Mouse (Mus musculus) small intestine, adult 2 months (tissue): ENCODE data around the gene Cysltr1. TPM values are rescaled to one million over a fixed set of nuclear protein-coding genes. Genes with fewer than 3 reads are reported as not detected.

ENCODE experiments used
- H3K27ac ChIP-seq: fragments of 200-500 bp; 2 replicates; pipeline ENCODE4 v1.5.1; 2012; ENCODE audit warnings: low read depth, low read length, control low read depth, inconsistent platforms; ENCODE audit not compliant: insufficient read depth
- H3K27me3 ChIP-seq: fragments of 200-500 bp; 2 replicates; pipeline ENCODE4 v1.6.1; 2012; ENCODE audit warnings: mild to moderate bottlenecking, moderate library complexity, low read length, inconsistent platforms; ENCODE audit not compliant: control insufficient read depth, insufficient read depth
- H3K36me3 ChIP-seq: fragments of 200-500 bp; 2 replicates; pipeline ENCODE4 v1.6.1; 2012; ENCODE audit warnings: mild to moderate bottlenecking, low read length, control low read depth, inconsistent platforms; ENCODE audit not compliant: control insufficient read depth, insufficient read depth
- H3K4me1 ChIP-seq: fragments of 200-500 bp; 2 replicates; pipeline ENCODE4 v1.6.1; 2012; ENCODE audit warnings: low read length, inconsistent platforms, mixed read lengths; ENCODE audit not compliant: control insufficient read depth, insufficient read depth, insufficient read length
- H3K4me3 ChIP-seq: fragments of 200-500 bp; 2 replicates; pipeline ENCODE4 v1.5.1; 2012; ENCODE audit warnings: low read depth, mild to moderate bottlenecking, control low read depth, inconsistent platforms, low read length, moderate library complexity
- CTCF ChIP-seq: fragments of 200-500 bp; IDR thresholded peaks from 2 replicates; pipeline ENCODE4 v1.5.1; 2012; ENCODE audit warnings: low read depth, mild to moderate bottlenecking, control low read depth, inconsistent platforms, low read length, moderate library complexity, mixed read lengths; ENCODE audit not compliant: insufficient replicate concordance, insufficient read length; ENCODE audit errors: extremely low read depth
- POLR2A ChIP-seq: fragments of 200-500 bp; IDR thresholded peaks from 2 replicates; pipeline ENCODE4 v1.6.1; 2012; ENCODE audit warnings: low read depth, mild to moderate bottlenecking, control low read depth, inconsistent platforms, low read length, moderate library complexity
- WGBS: fragments of 180-500 bp; shearing (Covaris S2); methylation state at CpG from one replicate; pipeline ENCODE4 v1.1.7; 2018; 5-methylcytosine and 5-hydroxymethylcytosine counted together
- polyA plus RNA-seq: library from polyadenylated mRNA; depleted of rRNA; stranded (reverse); fragments of >200 nt; gene quantifications from 2 replicates; pipeline ENCODE4 v1.2.3, GENCODE M21; 2012; rRNA removed

The Cysltr1 gene
- polyA plus RNA-seq = 0.18 and 0.49 TPM in 2 replicates

DNA sequence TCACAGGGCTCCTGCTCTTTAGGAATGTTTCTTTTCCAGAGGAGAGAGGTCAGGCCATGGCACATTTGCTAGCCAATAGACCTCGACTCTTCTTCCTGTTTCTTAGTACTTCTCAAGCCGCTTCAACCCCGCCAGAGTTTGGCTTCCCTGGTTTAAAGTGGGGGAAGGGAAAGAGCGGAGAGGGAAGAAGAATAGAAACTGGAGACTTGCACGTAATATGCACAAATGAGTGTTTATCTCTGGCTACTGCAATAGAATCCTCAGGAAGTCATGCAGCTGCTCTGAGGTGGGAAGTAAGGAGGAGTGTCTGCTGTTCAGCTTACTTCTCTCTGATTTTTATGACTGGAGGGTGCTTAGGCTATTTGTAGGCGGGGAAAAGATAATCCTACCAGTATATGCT lies at the start of gene Cysltr1:
Gene Cysltr1 (minus strand): TSS at position 294 of the 400 bp plus-strand sequence.
- WGBS = 8% methylated on average over 6 of the region's 6 CpGs
- Histone ChIP-seq H3K36me3 (no peaks in the 10 kb centered on the region), H3K4me1 (no peaks in the 10 kb centered on the region), H3K27ac (peak within 1 kb of the TSS; percentile 42; the same call in 1 of the 2 replicates), H3K27me3 (no peaks in the 10 kb centered on the region), H3K4me3 (peak within 1 kb of the TSS; percentile 57)
- no peak for TF ChIP-seq POLR2A

DNA sequence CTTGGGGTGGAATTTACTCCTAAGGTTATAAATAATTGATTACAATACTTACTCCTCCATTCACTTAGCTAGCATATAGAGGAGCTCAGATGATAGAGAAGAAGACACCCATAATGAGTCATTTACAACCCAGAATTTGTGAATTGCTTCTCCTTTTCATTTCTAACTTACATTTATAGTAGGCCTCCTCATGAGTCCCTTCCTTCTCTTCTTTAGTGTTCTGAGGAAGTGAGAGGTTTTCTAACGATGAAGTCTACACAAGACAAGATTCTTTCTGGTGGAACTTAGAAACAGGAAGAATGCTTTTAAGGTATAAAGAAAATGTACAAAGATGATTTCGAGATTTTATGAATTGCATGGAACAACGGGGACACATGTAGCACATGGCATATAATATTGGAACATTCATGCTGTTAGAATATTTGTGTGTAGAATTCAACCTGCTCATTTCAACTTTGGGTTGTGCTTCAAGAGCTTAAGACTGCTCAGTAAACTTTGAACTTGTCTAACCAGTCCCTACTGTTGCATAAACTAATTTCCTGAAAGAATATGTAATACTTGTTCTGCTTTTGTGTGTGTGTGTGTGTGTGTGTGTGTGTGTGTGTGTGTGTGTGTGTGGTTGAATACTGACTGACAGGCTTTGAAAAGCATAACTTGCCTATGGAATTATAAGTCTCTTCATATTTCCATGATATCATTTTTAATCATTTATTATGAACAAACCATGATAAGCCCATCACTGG lies 31.5 kb upstream of the Cysltr1 start:
- Histone ChIP-seq H3K27ac (no peak overlapping the region), H3K36me3 (no peaks in the 10 kb centered on the region), H3K4me1 (no peaks in the 10 kb centered on the region), H3K4me3 (no peak overlapping the region), H3K27me3 (no peaks in the 10 kb centered on the region)
- no peak for TF ChIP-seq POLR2A
- no peak for TF ChIP-seq CTCF
- 71% methylated on average over 3 of the region's 3 CpGs for WGBS

DNA sequence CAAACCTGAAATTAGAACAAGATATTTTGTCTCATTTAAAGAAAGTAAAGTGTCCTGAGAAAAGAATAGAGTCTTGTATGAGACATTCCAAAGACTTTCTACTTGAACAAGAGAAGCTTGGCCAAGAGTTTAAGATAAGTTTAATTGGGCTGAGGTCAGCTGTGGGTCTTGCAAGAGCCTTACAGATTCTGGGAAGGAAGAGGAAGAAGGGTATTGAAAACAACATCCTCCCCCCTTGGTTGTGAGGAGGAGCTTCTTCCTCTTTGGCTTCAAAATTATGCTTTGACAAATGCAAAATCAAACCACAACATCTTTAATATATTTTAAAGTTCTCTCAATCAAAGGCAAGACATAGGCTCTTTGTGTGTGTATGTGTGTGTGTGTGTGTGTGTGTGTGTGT lies 30.1 kb upstream of the Cysltr1 start:
- H3K4me3 ChIP-seq = no peak overlapping the region
- H3K4me1 ChIP-seq = no peaks in the 10 kb centered on the region
- no peak overlapping the region for H3K27ac ChIP-seq
- H3K36me3 ChIP-seq = no peaks in the 10 kb centered on the region
- H3K27me3 ChIP-seq = no peaks in the 10 kb centered on the region
- TF ChIP-seq POLR2A (no peak), CTCF (no peak)

DNA sequence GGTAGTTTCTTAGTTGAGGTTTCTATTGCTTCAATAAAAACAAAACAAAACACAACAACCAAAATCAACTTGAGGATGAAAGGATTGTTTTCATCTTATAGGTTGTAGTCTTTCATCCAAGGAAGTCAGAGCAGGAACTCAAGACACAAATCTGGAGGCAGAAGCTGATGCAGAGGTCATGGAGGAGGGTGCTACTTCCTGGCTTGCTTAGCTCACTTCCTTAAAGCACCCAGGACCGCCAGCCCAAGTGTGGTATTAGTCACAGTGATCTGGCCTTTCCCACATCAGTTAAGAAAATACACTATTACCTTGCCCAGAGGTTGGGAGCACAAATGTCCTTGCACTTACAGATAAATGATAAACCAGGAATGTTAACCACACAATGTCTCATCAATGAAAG lies 25.0 kb upstream of the Cysltr1 start:
- Histone ChIP-seq H3K27ac (no peak overlapping the region), H3K36me3 (no peaks in the 10 kb centered on the region), H3K27me3 (no peaks in the 10 kb centered on the region), H3K4me3 (no peak overlapping the region), H3K4me1 (no peaks in the 10 kb centered on the region)
- 72% methylated on average over 1 of the region's 1 CpGs for WGBS
- no peak for TF ChIP-seq POLR2A
- TF ChIP-seq CTCF = no peak

DNA sequence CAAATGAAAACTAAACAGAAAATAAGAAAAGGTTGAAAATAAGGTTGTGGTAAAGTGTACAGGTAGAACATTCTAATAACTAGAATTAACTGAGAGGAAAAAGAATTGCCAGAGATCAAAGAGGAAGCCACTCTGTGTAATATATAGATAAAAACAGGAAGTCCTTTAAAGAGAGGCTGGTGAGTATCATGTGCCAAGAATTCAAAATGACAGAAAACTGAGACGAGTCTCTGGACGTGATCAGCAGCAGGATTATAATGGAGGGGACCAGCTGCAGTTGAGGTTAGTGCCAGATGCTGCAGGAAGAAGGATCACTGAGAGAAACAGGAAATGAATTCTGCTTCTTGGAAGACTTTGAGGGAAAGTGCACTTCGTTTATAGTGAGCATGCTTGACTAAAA lies 20.2 kb upstream of the Cysltr1 start:
- H3K4me3 ChIP-seq = no peak overlapping the region
- H3K36me3 ChIP-seq = no peaks in the 10 kb centered on the region
- H3K27ac ChIP-seq = no peak overlapping the region
- no peak for TF ChIP-seq CTCF
- no peak for TF ChIP-seq POLR2A
- WGBS = 38% methylated on average over 3 of the region's 3 CpGs
- no peaks in the 10 kb centered on the region for H3K27me3 ChIP-seq
- H3K4me1 ChIP-seq = no peaks in the 10 kb centered on the region

DNA sequence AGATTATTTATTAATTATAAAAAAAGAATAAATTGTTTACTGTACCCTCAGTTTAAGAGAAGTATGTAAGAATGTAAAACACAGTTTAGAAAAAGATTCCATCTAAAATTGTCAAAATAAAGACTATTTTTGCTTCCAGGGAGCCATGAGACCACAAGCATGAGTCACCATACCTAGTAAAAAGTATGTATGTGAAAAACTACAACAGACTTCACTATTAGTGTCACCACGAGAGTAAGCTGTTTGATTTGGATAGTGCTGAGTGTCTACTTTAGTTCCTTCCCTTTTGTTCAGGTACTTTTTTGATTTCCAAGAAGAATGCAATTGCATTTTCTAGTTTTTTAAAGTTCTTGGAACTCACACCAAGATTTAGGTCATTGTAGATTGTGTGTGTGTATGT lies 19.0 kb upstream of the Cysltr1 start:
- Histone ChIP-seq H3K27ac (no peak overlapping the region), H3K27me3 (no peaks in the 10 kb centered on the region), H3K4me1 (no peaks in the 10 kb centered on the region), H3K4me3 (no peak overlapping the region), H3K36me3 (no peaks in the 10 kb centered on the region)
- no peak for TF ChIP-seq POLR2A
- TF ChIP-seq CTCF = no peak
- WGBS = 42% methylated on average over 1 of the region's 1 CpGs

DNA sequence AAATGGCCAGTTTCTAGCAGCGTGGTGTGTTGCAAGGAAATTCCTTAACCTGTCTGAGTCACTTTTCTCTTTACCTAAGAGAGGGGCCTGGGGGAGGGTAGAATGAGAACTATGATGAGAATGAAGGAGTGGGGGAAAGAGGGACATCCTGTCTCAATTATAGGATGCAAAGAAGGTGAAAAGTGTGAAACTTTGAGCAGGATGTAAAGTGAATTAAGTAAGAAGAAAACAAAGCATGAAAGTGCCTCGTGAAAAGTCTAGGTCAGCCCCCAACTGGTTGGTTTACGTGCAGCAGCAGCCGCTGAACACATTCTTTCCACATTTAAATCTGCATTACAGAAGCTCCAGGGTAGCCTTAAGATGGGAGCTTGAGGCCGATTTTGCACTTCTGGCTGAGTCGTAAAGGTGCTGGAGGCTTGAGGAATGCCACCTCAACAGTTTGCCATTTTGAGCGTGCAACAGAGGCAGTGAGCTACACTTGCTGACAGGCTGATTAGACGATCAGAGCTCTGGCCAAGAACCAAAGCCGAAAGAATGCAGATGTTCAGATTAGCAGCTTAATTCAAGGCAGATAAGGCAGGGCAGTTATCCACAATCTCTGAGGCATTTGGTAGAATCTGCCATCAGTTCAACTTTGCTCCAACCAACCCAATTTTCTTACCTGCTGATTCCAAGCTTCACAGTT lies 763 bp downstream of the Cysltr1 start:
- Histone ChIP-seq H3K4me3 (peak overlapping the region; percentile 57), H3K4me1 (no peaks in the 10 kb centered on the region), H3K27me3 (no peaks in the 10 kb centered on the region), H3K27ac (peak overlapping the region; percentile 42; the same call in 1 of the 2 replicates), H3K36me3 (no peaks in the 10 kb centered on the region)
- no peak for TF ChIP-seq CTCF
- TF ChIP-seq POLR2A = no peak
- WGBS = 19% methylated on average over 9 of the region's 9 CpGs
